ENCODE assay signal across 9 mouse cellular contexts in the genomic region with DNA sequence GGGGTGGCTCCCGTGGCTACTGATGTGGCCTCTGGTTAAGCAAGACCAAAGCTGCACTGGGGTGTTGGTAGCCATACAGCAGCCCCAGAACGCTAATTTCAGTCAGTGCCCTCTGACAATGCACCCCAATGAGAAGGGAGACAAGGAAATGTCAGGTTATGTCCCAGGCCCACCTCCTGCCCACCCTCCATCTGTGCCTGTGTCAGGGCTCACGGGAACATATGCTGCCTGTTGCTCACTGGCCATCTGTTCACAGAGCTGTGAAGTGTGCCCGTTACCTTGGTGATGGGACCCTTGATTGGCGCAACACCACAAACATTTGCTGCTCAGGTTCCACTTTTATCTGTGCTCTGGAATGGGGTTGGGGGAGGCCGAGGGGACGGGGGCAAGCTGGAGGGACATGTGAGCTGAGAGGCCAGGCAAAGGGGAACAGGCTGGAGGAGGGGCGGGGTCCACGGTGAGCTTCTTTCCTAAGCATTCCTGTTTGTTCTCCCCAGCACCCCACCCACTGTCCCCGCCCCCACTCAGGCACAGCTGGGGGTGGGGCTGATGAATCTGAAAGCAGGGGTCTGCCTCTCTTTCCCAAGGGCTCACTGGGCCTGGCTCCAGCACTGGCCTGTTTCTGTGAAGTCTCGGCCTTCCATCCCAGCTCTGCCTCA. TPM values are rescaled to one million over a fixed set of nuclear protein-coding genes. Genes with fewer than 3 reads are reported as not detected.
A peak's percentile ranks its signal among the peaks of the same experiment; 100 is the strongest.
DNase-seq lines count a peak whose midpoint lies in the region; ATAC-seq and TF ChIP-seq lines count a peak whose summit lies in the region.
"Had no signal": no experiment of that assay in that cellular context is flagged by ENCODE, and none has a peak within 500 bp of the region (broad histone marks: within the 10 kb centered on the region; RNA-seq: fewer than 3 reads in every experiment).

No protein-coding gene starts in this region.

- ATAC-seq in embryonic facial prominence, embryonic 15.5 days (ENCODE audit: insufficient number of reproducible peaks, low FRiP score, low TSS enrichment, low read depth) = peak; percentile 84
- ATAC-seq in monocyte, adult 5-6 weeks (replicated peaks; ENCODE audit: insufficient number of reproducible peaks, low FRiP score, low TSS enrichment, poor library complexity, severe bottlenecking) = no peak; the same call in 1 of the 2 replicates

- H3K4me3 ChIP-seq in embryonic facial prominence, embryonic 15.5 days (replicated peaks) = peak overlapping the region; percentile 10; the same call in 1 of the 2 replicates
- H3K4me3 ChIP-seq in layer of hippocampus, adult 2 months = no peak overlapping the region
- H3K4me3 ChIP-seq in midbrain, embryonic 10.5 days = peak overlapping the region; percentile 39
- H3K4me3 ChIP-seq: heart, adult 2 months had no signal

- H3K4me2 ChIP-seq in embryonic facial prominence, embryonic 15.5 days (replicated peaks) = peak overlapping the region; percentile 40

- TF ChIP-seq CTCF in layer of hippocampus, adult 2 months (conservative IDR thresholded peaks at IDR 0.05) = no peak

- H3K36me3 ChIP-seq in embryonic facial prominence, embryonic 15.5 days = no peaks in the 10 kb centered on the region
- no peaks in the 10 kb centered on the region for H3K36me3 ChIP-seq in midbrain, embryonic 10.5 days

- peak overlapping the region; percentile 28 for H3K27ac ChIP-seq in embryonic facial prominence, embryonic 15.5 days (replicated peaks)
- H3K27ac ChIP-seq in layer of hippocampus, adult 2 months = peak overlapping the region; percentile 57; the same call in 1 of the 2 replicates
- peak overlapping the region; percentile 82 for H3K27ac ChIP-seq in midbrain, embryonic 10.5 days (replicated peaks)
- H3K27ac ChIP-seq: heart, adult 2 months had no signal

- no peaks in the 10 kb centered on the region for H3K9me3 ChIP-seq in embryonic facial prominence, embryonic 15.5 days (replicated peaks)
- H3K9me3 ChIP-seq in midbrain, embryonic 10.5 days (replicated peaks) = no peaks in the 10 kb centered on the region

- H3K9ac ChIP-seq in embryonic facial prominence, embryonic 15.5 days = no peak overlapping the region

- DNase-seq in cerebellum, adult 9-10 months = peak; percentile 17
- DNase-seq in cerebellum, adult 8-10 months = no peak
- peak; percentile 19 for DNase-seq in A20 (ENCODE audit: low read depth, low spot score)
- DNase-seq in layer of hippocampus, adult 2 months (ENCODE audit: low spot score in 2 of 2) = peak; percentile 43 to 46
- DNase-seq in midbrain, embryonic 10.5 days (ENCODE audit: low spot score) = peak; percentile 80
- DNase-seq in urinary bladder, postnatal 4 days (ENCODE audit: low spot score in 2 of 2) = no peak

- no peaks in the 10 kb centered on the region for H3K27me3 ChIP-seq in embryonic facial prominence, embryonic 15.5 days
- H3K27me3 ChIP-seq in midbrain, embryonic 10.5 days (ENCODE audit: low read depth, poor library complexity, severe bottlenecking) = no peaks in the 10 kb centered on the region

- H3K4me1 ChIP-seq in embryonic facial prominence, embryonic 15.5 days = peaks cover 14% of the 10 kb centered on the region
- H3K4me1 ChIP-seq in midbrain, embryonic 10.5 days = peaks cover 60% of the 10 kb centered on the region

- 6% methylated on average over 11 of the region's 11 CpGs for WGBS in embryonic facial prominence, embryonic 15.5 days
- 8% methylated on average over 11 of the region's 11 CpGs for WGBS in midbrain, embryonic 10.5 days

RNA-seq across cellular contexts. Expression of gene Fam120b, which starts 44.6 kb away (rescaled TPM):
- polyA plus RNA-seq in embryonic facial prominence, embryonic 15.5 days (2015; fragmentation: Nextera tagmentation; extraction: Ambion mirVana) = 29.1 and 30.9 TPM in 2 replicates
- 10 to 100 TPM; 49.0 to 49.2 TPM for total RNA-seq in layer of hippocampus, adult 2 months (2021)
- polyA plus RNA-seq in midbrain, embryonic 10.5 days (2016; fragmentation: Nextera tagmentation; extraction: Ambion mirVana) = 27.4 and 34.7 TPM in 2 replicates
- total RNA-seq in monocyte, adult 5-6 weeks (2017) = 25.5 to 42.6 TPM (median 29.4 TPM) in 3 replicates

RNA-seq across cellular contexts. Expression of gene Psmb1, which starts 59.0 kb away (rescaled TPM):
- 235 and 236 TPM in 2 replicates for polyA plus RNA-seq in embryonic facial prominence, embryonic 15.5 days (2015; fragmentation: Nextera tagmentation; extraction: Ambion mirVana)
- total RNA-seq in layer of hippocampus, adult 2 months (2021) = 100 to 1,000 TPM; 122 to 130 TPM
- polyA plus RNA-seq in midbrain, embryonic 10.5 days (2016; fragmentation: Nextera tagmentation; extraction: Ambion mirVana) = 279 and 297 TPM in 2 replicates
- 173 to 199 TPM (median 192 TPM) in 3 replicates for total RNA-seq in monocyte, adult 5-6 weeks (2017)

RNA-seq across cellular contexts. Expression of gene Tbp, which starts 59.1 kb away (rescaled TPM):
- polyA plus RNA-seq in embryonic facial prominence, embryonic 15.5 days (2015; fragmentation: Nextera tagmentation; extraction: Ambion mirVana) = 44.7 and 52.5 TPM in 2 replicates
- 10 to 100 TPM; 29.1 to 29.6 TPM for total RNA-seq in layer of hippocampus, adult 2 months (2021)
- 67.7 and 71.9 TPM in 2 replicates for polyA plus RNA-seq in midbrain, embryonic 10.5 days (2016; fragmentation: Nextera tagmentation; extraction: Ambion mirVana)
- total RNA-seq in monocyte, adult 5-6 weeks (2017) = 32.7 to 62.0 TPM (median 39.8 TPM) in 3 replicates

Comparison
In these comparisons a context has a peak if more than half of its experiments do, and no peak if none do; other contexts are left out.
1. DNase-seq: peak in cerebellum, adult 9-10 months (single experiment), A20 (single experiment), layer of hippocampus, adult 2 months (2 of 2) and midbrain, embryonic 10.5 days (single experiment); none in cerebellum, adult 8-10 months (single experiment) and urinary bladder, postnatal 4 days (0 of 2).
2. H3K27ac ChIP-seq: peak in every context shown above with its lines; median percentile 82 in midbrain, embryonic 10.5 days; 57 in layer of hippocampus, adult 2 months; 28 in embryonic facial prominence, embryonic 15.5 days.